Mouse (Mus musculus) liver, embryonic 18 days (tissue): Measurements from ENCODE around the gene AB124611. TPM values are rescaled to one million over a fixed set of nuclear protein-coding genes. Genes with fewer than 3 reads are reported as not detected.

Experiments
- polyA plus RNA-seq: library from polyadenylated mRNA; depleted of rRNA; stranded (reverse); fragments of >200 nt; gene quantifications from 2 replicates; pipeline ENCODE4 v1.2.3, GENCODE M21; 2012; rRNA removed

The AB124611 gene
- 19.9 and 20.6 TPM in 2 replicates for polyA plus RNA-seq

GRCm38 (mm10) chr9:21525937-21526633 is at the start of gene AB124611:
Gene AB124611, plus strand, starts transcription at chr9:21526176.

GRCm38 (mm10) chr9:21509772-21510688 is 15.9 kb upstream of the AB124611 start, which contains the start of gene Tmed1:
Gene Tmed1, minus strand, starts transcription at chr9:21510252.

GRCm38 (mm10) chr9:21546789-21547074 is 20.8 kb downstream of the AB124611 start, which contains the start of gene Carm1:
Gene Carm1, plus strand, starts transcription at chr9:21546894.

GRCm38 (mm10) chr9:21592703-21593121 is 66.7 kb downstream of the AB124611 start, which contains the start of the genes Timm29 and Yipf2:
Gene Timm29, plus strand, starts transcription at chr9:21592722.
Gene Yipf2, minus strand, starts transcription at chr9:21592828.

Other genes starting within 250 kb of the AB124611 start
- 16.4 and 19.3 TPM in 2 replicates for gene Kri1, start 238.2 kb upstream of the AB124611 start, polyA plus RNA-seq
- gene Cdkn2d, start 234.8 kb upstream of the AB124611 start, polyA plus RNA-seq, result 50.5 and 57.7 TPM in 2 replicates
- gene Ap1m2, start 213.8 kb upstream of the AB124611 start, polyA plus RNA-seq, result 0.45 and 0.55 TPM in 2 replicates
- 13.5 and 14.8 TPM in 2 replicates for gene Slc44a2, start 205.5 kb upstream of the AB124611 start, polyA plus RNA-seq
- 18.1 and 20.1 TPM in 2 replicates for gene Ilf3, start 158.3 kb upstream of the AB124611 start, polyA plus RNA-seq
- 21.2 and 22.9 TPM in 2 replicates for gene Qtrt1, start 114.3 kb upstream of the AB124611 start, polyA plus RNA-seq
- gene Dnm2, start 101.3 kb upstream of the AB124611 start, polyA plus RNA-seq, result 27.2 and 33.8 TPM in 2 replicates
- 18.9 and 20.8 TPM in 2 replicates for gene Tmed1, start 15.9 kb upstream of the AB124611 start, polyA plus RNA-seq
- 15.1 and 20.3 TPM in 2 replicates for gene Carm1, start 20.7 kb downstream of the AB124611 start, polyA plus RNA-seq
- gene Timm29, start 66.5 kb downstream of the AB124611 start, polyA plus RNA-seq, result 13.7 and 14.3 TPM in 2 replicates
- 12.8 and 14.3 TPM in 2 replicates for gene Yipf2, start 66.7 kb downstream of the AB124611 start, polyA plus RNA-seq
- 14.1 and 16.4 TPM in 2 replicates for gene Smarca4, start 90.0 kb downstream of the AB124611 start, polyA plus RNA-seq
- 23.3 and 25.4 TPM in 2 replicates for gene Ldlr, start 197.3 kb downstream of the AB124611 start, polyA plus RNA-seq
- 25.7 and 26.4 TPM in 2 replicates for gene Spc24, start 234.1 kb downstream of the AB124611 start, polyA plus RNA-seq